Mouse (Mus musculus): ENCODE results near the gene Iqce. TPM values are rescaled to one million over a fixed set of nuclear protein-coding genes. Genes with fewer than 3 reads are reported as not detected.

Gene Iqce
- polyA plus RNA-seq, 1 experiment from 2014 or later, result 4.2 TPM

DNA sequence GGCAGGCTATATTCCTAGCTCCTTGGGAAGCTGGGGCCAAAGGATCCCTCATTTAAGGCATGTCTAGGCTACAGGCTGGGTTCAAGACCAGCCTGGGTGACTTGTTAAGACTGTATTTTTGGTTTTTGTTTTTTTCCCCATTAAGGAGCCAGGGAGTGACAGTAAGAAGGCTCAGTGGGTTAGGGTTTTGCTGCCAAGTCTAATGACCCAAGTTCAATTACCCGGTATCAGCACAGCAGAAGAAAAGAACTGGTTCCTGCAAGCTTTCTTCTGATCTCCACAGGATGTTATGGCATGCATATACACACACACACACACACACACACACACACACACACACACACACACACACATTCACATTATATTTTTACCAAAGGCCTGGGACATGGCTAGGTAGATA is 41.8 kb downstream of the Iqce start:
- H3K4me3 ChIP-seq (ENCODE audit: low read depth, low read length), result no peak overlapping the region
- DNase-seq (no peak), ATAC-seq (no peak)
- H3K4me1 ChIP-seq (ENCODE audit: insufficient read depth), result peaks cover 10% of the 10 kb centered on the region
- peaks cover 2% of the 10 kb centered on the region; the same call in 1 of the 2 replicates for H3K36me3 ChIP-seq (replicated peaks; ENCODE audit: insufficient read depth, low read length)
- no peaks in the 10 kb centered on the region for H3K9me3 ChIP-seq (ENCODE audit: low read length)
- no peak overlapping the region for H3K27ac ChIP-seq (ENCODE audit: low read depth)
- WGBS (ENCODE audit: insufficient replicate concordance), result 80% methylated on average over 1 of the region's 1 CpGs
- no peak overlapping the region for H3K4me2 ChIP-seq (ENCODE audit: low read depth, low read length)
- H3K27me3 ChIP-seq (ENCODE audit: insufficient read depth, low read length), result no peaks in the 10 kb centered on the region
- H3K9ac ChIP-seq (replicated peaks), result no peak overlapping the region
- TF ChIP-seq EP300 (IDR thresholded peaks at IDR 0.05; ENCODE audit: low read depth) (no peak), CTCF (IDR thresholded peaks at IDR 0.05; ENCODE audit: low read depth) (no peak)

DNA sequence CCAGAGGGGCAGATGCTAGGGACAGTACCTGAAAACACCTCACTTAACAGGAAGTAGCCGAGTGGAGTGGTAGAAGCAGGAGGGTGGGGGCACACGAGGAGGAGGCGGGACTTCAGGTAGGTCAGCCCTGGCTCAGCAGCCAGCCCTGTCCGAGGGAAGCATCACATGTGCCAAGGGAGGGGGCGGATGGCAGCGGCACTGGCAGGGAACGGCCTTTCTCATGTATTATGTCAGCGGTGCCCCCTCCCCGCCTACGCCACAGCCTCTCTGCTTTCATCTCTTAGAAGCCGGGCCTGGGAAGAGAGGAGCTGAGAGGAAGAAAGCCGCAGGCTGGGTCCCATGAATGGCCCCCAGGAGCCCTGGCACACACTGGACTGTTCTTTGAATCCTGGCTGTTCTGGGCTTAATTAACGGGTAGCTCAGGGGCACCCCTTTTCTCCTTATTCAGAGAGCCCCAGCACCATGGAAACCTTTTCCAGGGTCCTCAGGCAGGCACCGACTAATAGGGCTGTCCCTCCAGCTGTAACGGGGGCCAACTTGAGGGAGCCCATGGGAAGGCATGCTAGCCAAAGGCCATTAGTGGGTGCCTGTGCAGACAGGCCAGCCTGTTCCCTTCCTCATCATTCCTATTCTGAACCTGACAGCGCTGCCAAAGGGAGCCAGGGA is 42.4 kb downstream of the Iqce start:
- no peaks in the 10 kb centered on the region for H3K9me3 ChIP-seq (ENCODE audit: low read length)
- no peaks in the 10 kb centered on the region for H3K27me3 ChIP-seq (ENCODE audit: insufficient read depth, low read length)
- no peak overlapping the region for H3K9ac ChIP-seq (replicated peaks)
- H3K4me2 ChIP-seq (ENCODE audit: low read depth, low read length), result no peak overlapping the region
- no peaks in the 10 kb centered on the region for H3K36me3 ChIP-seq (replicated peaks; ENCODE audit: insufficient read depth, low read length)
- no peak overlapping the region for H3K27ac ChIP-seq (ENCODE audit: low read depth)
- H3K4me3 ChIP-seq (ENCODE audit: low read depth, low read length), result no peak overlapping the region
- ATAC-seq (no peak), DNase-seq (no peak)
- TF ChIP-seq EP300 (IDR thresholded peaks at IDR 0.05; ENCODE audit: low read depth) (no peak), CTCF (IDR thresholded peaks at IDR 0.05; ENCODE audit: low read depth) (no peak)
- 55% methylated on average over 16 of the region's 16 CpGs for WGBS (ENCODE audit: insufficient replicate concordance)
- H3K4me1 ChIP-seq (ENCODE audit: insufficient read depth), result peaks cover 12% of the 10 kb centered on the region

DNA sequence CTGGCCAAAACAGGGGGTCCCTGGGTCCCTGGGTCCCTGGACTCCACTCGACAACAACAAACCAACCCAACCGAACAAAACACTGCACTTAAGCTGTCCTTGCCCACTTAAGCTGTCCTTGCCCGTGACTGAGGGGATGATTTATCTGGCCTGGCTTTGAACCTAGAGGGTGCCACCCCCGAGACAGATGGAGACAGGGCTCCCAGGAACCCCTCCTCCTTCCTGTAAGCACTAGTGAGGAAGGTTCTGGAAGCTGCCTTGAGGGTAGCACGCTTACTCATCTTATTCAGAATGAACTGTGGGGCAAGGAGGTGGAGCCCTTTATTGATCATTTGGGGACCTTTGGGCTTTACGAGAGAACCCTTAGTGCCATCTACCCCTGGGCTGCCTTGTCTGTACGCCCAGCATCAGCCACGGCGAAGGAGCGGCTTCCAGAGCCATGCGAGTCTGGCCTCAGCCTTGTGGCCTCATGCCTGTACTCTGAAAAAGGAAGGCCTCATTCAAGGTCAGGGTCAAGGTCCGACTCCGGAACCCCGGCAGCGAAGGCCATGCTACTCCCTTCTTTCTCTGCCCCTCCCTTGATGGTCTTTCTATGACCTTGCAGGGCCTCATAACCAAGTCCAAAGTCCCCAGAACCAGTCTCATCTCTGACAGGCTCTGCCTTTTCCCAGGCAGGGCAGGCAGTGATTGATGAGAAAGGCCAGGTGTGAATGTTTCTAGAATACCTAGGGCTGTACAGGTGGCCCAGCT is 47.9 kb downstream of the Iqce start:
- no peak for ATAC-seq

DNA sequence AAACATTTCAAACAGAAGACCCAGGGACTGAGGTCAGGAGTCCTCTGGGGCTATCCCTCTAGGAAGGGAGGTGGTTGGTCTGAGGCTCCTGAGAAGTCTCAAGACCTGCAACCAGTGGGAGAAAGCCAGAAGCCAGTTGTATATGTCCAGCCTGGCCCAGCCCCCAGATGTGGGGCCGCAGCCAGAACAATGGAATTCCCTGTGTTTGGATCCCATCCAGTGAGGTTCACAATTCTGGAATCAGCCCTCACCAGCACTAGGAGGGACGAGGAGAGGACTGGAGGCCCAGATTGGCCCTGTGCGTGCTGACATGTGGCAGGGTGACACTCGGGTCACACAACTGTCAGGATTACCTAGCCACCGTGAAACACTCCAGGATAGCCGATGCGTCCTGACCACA is 49.6 kb downstream of the Iqce start:
- H3K9me3 ChIP-seq (ENCODE audit: low read length), result no peaks in the 10 kb centered on the region
- TF ChIP-seq EP300 (IDR thresholded peaks at IDR 0.05; ENCODE audit: low read depth) (no peak), CTCF (IDR thresholded peaks at IDR 0.05; ENCODE audit: low read depth) (no peak)
- H3K4me1 ChIP-seq (ENCODE audit: insufficient read depth), result peaks cover 25% of the 10 kb centered on the region
- no peak overlapping the region for H3K27ac ChIP-seq (ENCODE audit: low read depth)
- no peaks in the 10 kb centered on the region for H3K36me3 ChIP-seq (replicated peaks; ENCODE audit: insufficient read depth, low read length)
- H3K9ac ChIP-seq (replicated peaks), result no peak overlapping the region
- DNase-seq (no peak), ATAC-seq (no peak)
- no peak overlapping the region for H3K4me3 ChIP-seq (ENCODE audit: low read depth, low read length)
- 0 out of 2 replicates have a peak, but pooled peaks cover 4% of the 10 kb centered on the region for H3K27me3 ChIP-seq (ENCODE audit: insufficient read depth, low read length)
- WGBS (ENCODE audit: insufficient replicate concordance), result 78% methylated on average over 7 of the region's 7 CpGs
- H3K4me2 ChIP-seq (ENCODE audit: low read depth, low read length), result no peak overlapping the region

More for the DNA sequence above, 47.9 kb downstream of the Iqce start:
- H3K27ac ChIP-seq (ENCODE audit: low read depth), result no peak overlapping the region
- H3K36me3 ChIP-seq (replicated peaks; ENCODE audit: insufficient read depth, low read length), result no peaks in the 10 kb centered on the region
- H3K9me3 ChIP-seq (ENCODE audit: low read length), result no peaks in the 10 kb centered on the region
- DNase-seq, result no peak
- H3K4me1 ChIP-seq (ENCODE audit: insufficient read depth), result peaks cover 15% of the 10 kb centered on the region
- H3K27me3 ChIP-seq (ENCODE audit: insufficient read depth, low read length), result 0 out of 2 replicates have a peak, but pooled peaks cover 4% of the 10 kb centered on the region
- H3K4me3 ChIP-seq (ENCODE audit: low read depth, low read length), result no peak overlapping the region
- no peak overlapping the region for H3K4me2 ChIP-seq (ENCODE audit: low read depth, low read length)
- H3K9ac ChIP-seq (replicated peaks), result no peak overlapping the region
- 63% methylated on average over 15 of the region's 15 CpGs for WGBS (ENCODE audit: insufficient replicate concordance)
- TF ChIP-seq CTCF (IDR thresholded peaks at IDR 0.05; ENCODE audit: low read depth) (no peak), EP300 (IDR thresholded peaks at IDR 0.05; ENCODE audit: low read depth) (no peak)

DNA sequence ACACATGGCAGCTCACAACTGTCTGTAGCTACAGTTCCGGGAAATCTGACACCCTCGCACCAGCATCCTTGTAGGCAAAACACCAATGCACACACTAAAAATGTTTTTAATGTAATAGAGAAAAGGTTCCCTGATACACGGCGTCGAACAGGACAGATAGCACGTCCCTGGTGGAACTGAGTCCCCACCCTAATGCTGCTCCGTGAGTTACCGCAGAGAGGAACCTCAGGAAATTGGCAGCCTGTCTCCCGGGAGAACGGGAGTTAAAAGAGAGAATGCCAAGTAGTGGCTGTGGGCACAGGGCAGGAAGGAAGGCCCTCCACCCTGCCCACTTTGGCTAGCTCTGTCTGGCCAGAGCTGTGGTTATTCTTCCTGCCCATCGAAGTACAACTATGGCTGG is 50.9 kb downstream of the Iqce start:
- Histone ChIP-seq H3K9ac (replicated peaks) (no peak overlapping the region), H3K4me3 (ENCODE audit: low read depth, low read length) (no peak overlapping the region), H3K27me3 (ENCODE audit: insufficient read depth, low read length) (0 out of 2 replicates have a peak, but pooled peaks cover 4% of the 10 kb centered on the region), H3K9me3 (ENCODE audit: low read length) (no peaks in the 10 kb centered on the region), H3K4me1 (ENCODE audit: insufficient read depth) (peaks cover 35% of the 10 kb centered on the region), H3K27ac (ENCODE audit: low read depth) (no peak overlapping the region), H3K36me3 (replicated peaks; ENCODE audit: insufficient read depth, low read length) (no peaks in the 10 kb centered on the region), H3K4me2 (ENCODE audit: low read depth, low read length) (no peak overlapping the region)
- DNase-seq, result no peak
- ATAC-seq, result no peak
- TF ChIP-seq CTCF (IDR thresholded peaks at IDR 0.05; ENCODE audit: low read depth) (no peak), EP300 (IDR thresholded peaks at IDR 0.05; ENCODE audit: low read depth) (no peak)
- 59% methylated on average over 11 of the region's 11 CpGs for WGBS (ENCODE audit: insufficient replicate concordance)

DNA sequence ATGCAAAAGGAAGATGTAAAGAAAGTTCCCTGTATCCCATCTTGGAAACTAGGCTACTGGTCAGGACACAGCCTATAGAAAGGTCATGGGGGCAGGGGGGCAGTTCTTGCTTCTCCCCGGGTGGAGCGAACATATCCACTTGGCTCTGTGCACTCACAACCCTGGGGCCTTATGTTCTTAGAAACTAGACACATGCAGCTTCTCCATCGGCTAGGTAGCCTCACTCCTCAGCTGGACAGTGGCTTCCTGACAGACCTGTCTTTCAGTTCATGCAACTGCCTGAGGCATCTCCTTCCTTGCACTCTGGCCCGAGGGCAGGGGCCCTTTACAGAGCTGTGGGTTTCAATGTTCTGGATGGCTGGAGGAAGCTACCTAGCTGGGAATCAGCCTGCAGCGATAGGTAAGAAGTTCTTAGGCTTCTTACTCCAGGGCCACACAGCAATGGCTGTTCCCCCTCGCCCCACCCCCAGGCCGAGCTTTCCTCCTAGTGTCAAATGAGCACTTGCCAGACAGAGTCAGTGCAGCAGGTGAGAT is 52.2 kb downstream of the Iqce start:
- 0 out of 2 replicates have a peak, but pooled peaks cover 4% of the 10 kb centered on the region for H3K27me3 ChIP-seq (ENCODE audit: insufficient read depth, low read length)
- TF ChIP-seq CTCF (IDR thresholded peaks at IDR 0.05; ENCODE audit: low read depth), result no peak
- TF ChIP-seq EP300 (IDR thresholded peaks at IDR 0.05; ENCODE audit: low read depth), result no peak
- H3K27ac ChIP-seq (ENCODE audit: low read depth), result 0 out of 2 replicates have a peak overlapping the region, but pooled peaks have one; percentile 57
- no peak overlapping the region for H3K9ac ChIP-seq (replicated peaks)
- peaks cover 46% of the 10 kb centered on the region for H3K4me1 ChIP-seq (ENCODE audit: insufficient read depth)
- H3K36me3 ChIP-seq (replicated peaks; ENCODE audit: insufficient read depth, low read length), result no peaks in the 10 kb centered on the region
- peak overlapping the region; percentile 100 for H3K4me2 ChIP-seq (ENCODE audit: low read depth, low read length)
- no peaks in the 10 kb centered on the region for H3K9me3 ChIP-seq (ENCODE audit: low read length)
- WGBS (ENCODE audit: insufficient replicate concordance), result 74% methylated on average over 7 of the region's 7 CpGs
- no peak for ATAC-seq
- no peak for DNase-seq
- no peak overlapping the region for H3K4me3 ChIP-seq (ENCODE audit: low read depth, low read length)

All from liver, postnatal 0 days (tissue).